Mouse (Mus musculus): ENCODE data around the gene Gm10770. TPM values are rescaled to one million over a fixed set of nuclear protein-coding genes. Genes with fewer than 3 reads are reported as not detected.
"Not testable (repeated sequence)": the region's sequence is repeated elsewhere in the genome, so short reads cannot be mapped to it uniquely, and the experiment has no call there.

The Gm10770 gene
- polyA plus RNA-seq (2015; fragmentation: Nextera tagmentation; extraction: Ambion mirVana) = not detected in 2 replicates

GRCm38 (mm10) chr2:150179579-150179978 lies at the start of gene Gm10770:
TSS of gene Gm10770 (minus strand) at chr2:150179679.
- H3K27me3 ChIP-seq; H3K9ac ChIP-seq; H3K27ac ChIP-seq; H3K4me3 ChIP-seq; H3K4me1 ChIP-seq; ATAC-seq (ENCODE audit: insufficient number of reproducible peaks, insufficient read depth, low FRiP score, low TSS enrichment, low read depth); H3K9me3 ChIP-seq; H3K4me2 ChIP-seq; H3K36me3 ChIP-seq: not testable (repeated sequence)
- 79% methylated on average over 4 of the region's 4 CpGs for WGBS

- not testable (repeated sequence) for H3K4me1 ChIP-seq; H3K36me3 ChIP-seq; ATAC-seq (ENCODE audit: insufficient number of reproducible peaks, insufficient read depth, low FRiP score, low TSS enrichment, low read depth); H3K27me3 ChIP-seq; H3K4me2 ChIP-seq; H3K9ac ChIP-seq; H3K9me3 ChIP-seq; H3K4me3 ChIP-seq; H3K27ac ChIP-seq
These were observed 43.8 kb upstream of the Gm10770 start for GRCm38 (mm10) chr2:150223263-150223662.

- WGBS = 28% methylated on average over 4 of the region's 4 CpGs
- H3K36me3 ChIP-seq; H3K9me3 ChIP-seq; H3K27me3 ChIP-seq; ATAC-seq (ENCODE audit: insufficient number of reproducible peaks, insufficient read depth, low FRiP score, low TSS enrichment, low read depth); H3K4me1 ChIP-seq: not testable (repeated sequence)
- Histone ChIP-seq H3K4me3 (peak overlapping the region; percentile 45), H3K9ac (peak overlapping the region; percentile 64), H3K4me2 (peak overlapping the region; percentile 55), H3K27ac (peak overlapping the region; percentile 33; the same call in 1 of the 2 replicates)
These were observed 38.9 kb upstream of the Gm10770 start for GRCm38 (mm10) chr2:150218363-150218725.

- Histone ChIP-seq H3K9ac (peak within 1 kb of the TSS; percentile 64), H3K27ac (peak within 1 kb of the TSS; percentile 33; the same call in 1 of the 2 replicates), H3K4me3 (peak within 1 kb of the TSS; percentile 45), H3K4me2 (peak within 1 kb of the TSS; percentile 55)
- 2% methylated on average over 15 of the region's 15 CpGs for WGBS
- not testable (repeated sequence) for H3K36me3 ChIP-seq, H3K9me3 ChIP-seq, H3K4me1 ChIP-seq, H3K27me3 ChIP-seq
- ATAC-seq (ENCODE audit: insufficient number of reproducible peaks, insufficient read depth, low FRiP score, low TSS enrichment, low read depth) = peak; percentile 97
These were observed 38.3 kb upstream of the Gm10770 start, which contains the start of gene Zfp937 for GRCm38 (mm10) chr2:150217600-150218362. TSS of gene Zfp937 (plus strand) at chr2:150218073.

GRCm38 (mm10) chr2:150181570-150181999 lies 2.1 kb upstream of the Gm10770 start, which contains the start of gene Gm14139:
TSS of gene Gm14139 (plus strand) at chr2:150181755.
- H3K4me3 ChIP-seq; ATAC-seq (ENCODE audit: insufficient number of reproducible peaks, insufficient read depth, low FRiP score, low TSS enrichment, low read depth); H3K4me1 ChIP-seq; H3K9ac ChIP-seq; H3K27ac ChIP-seq; H3K36me3 ChIP-seq; H3K4me2 ChIP-seq; H3K27me3 ChIP-seq; H3K9me3 ChIP-seq: not testable (repeated sequence)
- WGBS = 74% methylated on average over 7 of the region's 7 CpGs

GRCm38 (mm10) chr2:150181046-150181445 lies 1.6 kb upstream of the Gm10770 start:
- H3K9me3 ChIP-seq; H3K4me1 ChIP-seq; H3K4me2 ChIP-seq; H3K27ac ChIP-seq; H3K9ac ChIP-seq; H3K27me3 ChIP-seq; H3K36me3 ChIP-seq; ATAC-seq (ENCODE audit: insufficient number of reproducible peaks, insufficient read depth, low FRiP score, low TSS enrichment, low read depth); H3K4me3 ChIP-seq: not testable (repeated sequence)

GRCm38 (mm10) chr2:150173833-150174232 lies 5.6 kb downstream of the Gm10770 start:
- no peak overlapping the region for H3K9ac ChIP-seq
- H3K4me2 ChIP-seq = no peak overlapping the region
- H3K27ac ChIP-seq = no peak overlapping the region
- no peaks in the 10 kb centered on the region for H3K36me3 ChIP-seq
- no peak for ATAC-seq (ENCODE audit: insufficient number of reproducible peaks, insufficient read depth, low FRiP score, low TSS enrichment, low read depth)
- H3K4me1 ChIP-seq = no peaks in the 10 kb centered on the region
- H3K9me3 ChIP-seq = 0 out of 2 replicates have a peak, but pooled peaks cover 5% of the 10 kb centered on the region
- no peak overlapping the region for H3K4me3 ChIP-seq
- H3K27me3 ChIP-seq = no peaks in the 10 kb centered on the region

GRCm38 (mm10) chr2:150166703-150167102 lies 12.8 kb downstream of the Gm10770 start:
- no peak for ATAC-seq (ENCODE audit: insufficient number of reproducible peaks, insufficient read depth, low FRiP score, low TSS enrichment, low read depth)
- Histone ChIP-seq H3K4me3 (no peak overlapping the region), H3K4me1 (no peaks in the 10 kb centered on the region), H3K9me3 (no peaks in the 10 kb centered on the region; the same call in 1 of the 2 replicates), H3K36me3 (no peaks in the 10 kb centered on the region), H3K4me2 (no peak overlapping the region), H3K27me3 (no peaks in the 10 kb centered on the region), H3K27ac (no peak overlapping the region), H3K9ac (no peak overlapping the region)

GRCm38 (mm10) chr2:150136435-150136897 lies 43.0 kb downstream of the Gm10770 start, which contains the start of gene Zfp120:
TSS of gene Zfp120 (minus strand) at chr2:150136708.
- Histone ChIP-seq H3K36me3 (peaks cover 18% of the 10 kb centered on the region), H3K4me1 (peaks cover 9% of the 10 kb centered on the region), H3K4me3 (peak within 1 kb of the TSS; percentile 76), H3K4me2 (peak within 1 kb of the TSS; percentile 64), H3K27me3 (no peaks in the 10 kb centered on the region), H3K9me3 (no peaks in the 10 kb centered on the region), H3K27ac (peak within 1 kb of the TSS; percentile 79), H3K9ac (peak within 1 kb of the TSS; percentile 84)
- 1% methylated on average over 13 of the region's 13 CpGs for WGBS
- ATAC-seq (ENCODE audit: insufficient number of reproducible peaks, insufficient read depth, low FRiP score, low TSS enrichment, low read depth) = peak; percentile 96

- WGBS = 79% methylated on average over 2 of the region's 2 CpGs
- Histone ChIP-seq H3K4me2 (no peak overlapping the region), H3K36me3 (peaks cover 43% of the 10 kb centered on the region), H3K27me3 (no peaks in the 10 kb centered on the region), H3K4me3 (no peak overlapping the region), H3K27ac (no peak overlapping the region), H3K9ac (no peak overlapping the region), H3K9me3 (peaks cover 23% of the 10 kb centered on the region), H3K4me1 (peaks cover 9% of the 10 kb centered on the region)
- ATAC-seq (ENCODE audit: insufficient number of reproducible peaks, insufficient read depth, low FRiP score, low TSS enrichment, low read depth) = no peak
These were observed 46.7 kb downstream of the Gm10770 start for GRCm38 (mm10) chr2:150132773-150133172.

GRCm38 (mm10) chr2:150132002-150132401 lies 47.5 kb downstream of the Gm10770 start:
- Histone ChIP-seq H3K9me3 (peaks cover 24% of the 10 kb centered on the region), H3K36me3 (peaks cover 47% of the 10 kb centered on the region)
- H3K4me2 ChIP-seq; H3K27ac ChIP-seq; ATAC-seq (ENCODE audit: insufficient number of reproducible peaks, insufficient read depth, low FRiP score, low TSS enrichment, low read depth); H3K4me1 ChIP-seq; H3K27me3 ChIP-seq; H3K9ac ChIP-seq; H3K4me3 ChIP-seq: not testable (repeated sequence)
- WGBS = 78% methylated on average over 1 of the region's 1 CpGs
